Mouse (Mus musculus): ENCODE measurements at regions not wholly inside any gene's neighbourhood (a gene's known extent, or its start where the extent isn't known, plus 50 kb on each side); places are given as distances from the start of the nearest gene placed in this dataset.
"Not testable (repeated sequence)": the region's sequence is repeated elsewhere in the genome, so short reads cannot be mapped to it uniquely, and the experiment has no call there.

- DNase-seq: no peak
Measured at GRCm38 (mm10) chr4:71409867-71410266, 347.9 kb downstream of the Gm11232 start.

GRCm38 (mm10) chr4:71390444-71390843, 367.3 kb downstream of the Gm11232 start:
- DNase-seq: no peak

- DNase-seq: no peak
Measured at GRCm38 (mm10) chr4:71369276-71369675, 388.5 kb downstream of the Gm11232 start.

- DNase-seq: no peak
Measured at GRCm38 (mm10) chr4:71363761-71364160, 394.0 kb downstream of the Gm11232 start.

GRCm38 (mm10) chr4:71357626-71358025, 400.1 kb downstream of the Gm11232 start:
- DNase-seq: no peak

GRCm38 (mm10) chr4:71356714-71357113, 401.1 kb downstream of the Gm11232 start:
- DNase-seq: no peak

GRCm38 (mm10) chr4:71356310-71356709, 401.5 kb downstream of the Gm11232 start:
- no peak for DNase-seq

- DNase-seq: no peak
Measured at GRCm38 (mm10) chr4:71351880-71352279, 405.9 kb downstream of the Gm11232 start.

GRCm38 (mm10) chr4:71343068-71343467, 414.7 kb downstream of the Gm11232 start:
- DNase-seq: no peak

- DNase-seq: no peak
Measured at GRCm38 (mm10) chr4:71338582-71338981, 419.2 kb downstream of the Gm11232 start.

- DNase-seq: no peak
Measured at GRCm38 (mm10) chr4:71332672-71333071, 425.1 kb downstream of the Gm11232 start.

- DNase-seq: no peak
Measured at GRCm38 (mm10) chr4:71332018-71332417, 425.7 kb downstream of the Gm11232 start.

GRCm38 (mm10) chr4:71316605-71317004, 441.2 kb downstream of the Gm11232 start:
- no peak for DNase-seq

- no peak for DNase-seq
Measured at GRCm38 (mm10) chr4:71307176-71307612, 450.6 kb downstream of the Gm11232 start.

- no peak for DNase-seq
Measured at GRCm38 (mm10) chr4:71306690-71307089, 451.1 kb downstream of the Gm11232 start.

GRCm38 (mm10) chr4:71295716-71296115, 462.0 kb downstream of the Gm11232 start:
- DNase-seq: not testable (repeated sequence)

GRCm38 (mm10) chr4:71291741-71292149, 466.0 kb downstream of the Gm11232 start:
- DNase-seq: no peak

- DNase-seq: not testable (repeated sequence)
Measured at GRCm38 (mm10) chr4:71291111-71291740, 466.5 kb downstream of the Gm11232 start.

- DNase-seq: no peak
Measured at GRCm38 (mm10) chr4:71283147-71283546, 474.6 kb downstream of the Gm11232 start.

GRCm38 (mm10) chr4:71279710-71280109, 478.1 kb downstream of the Gm11232 start:
- no peak for DNase-seq

- DNase-seq: no peak
Measured at GRCm38 (mm10) chr4:71259897-71260296, 497.9 kb downstream of the Gm11232 start.

- peak; percentile 1 to 3 for DNase-seq
Measured at GRCm38 (mm10) chr4:71230497-71230872, 527.3 kb downstream of the Gm11232 start.

GRCm38 (mm10) chr4:71229796-71230496, 527.8 kb downstream of the Gm11232 start:
- DNase-seq: no peak

GRCm38 (mm10) chr4:71226653-71227052, 531.1 kb downstream of the Gm11232 start:
- no peak for DNase-seq

Data from cerebellum, postnatal 36 days (tissue).